ENCODE assay signal across 11 mouse cellular contexts in the genomic region with DNA sequence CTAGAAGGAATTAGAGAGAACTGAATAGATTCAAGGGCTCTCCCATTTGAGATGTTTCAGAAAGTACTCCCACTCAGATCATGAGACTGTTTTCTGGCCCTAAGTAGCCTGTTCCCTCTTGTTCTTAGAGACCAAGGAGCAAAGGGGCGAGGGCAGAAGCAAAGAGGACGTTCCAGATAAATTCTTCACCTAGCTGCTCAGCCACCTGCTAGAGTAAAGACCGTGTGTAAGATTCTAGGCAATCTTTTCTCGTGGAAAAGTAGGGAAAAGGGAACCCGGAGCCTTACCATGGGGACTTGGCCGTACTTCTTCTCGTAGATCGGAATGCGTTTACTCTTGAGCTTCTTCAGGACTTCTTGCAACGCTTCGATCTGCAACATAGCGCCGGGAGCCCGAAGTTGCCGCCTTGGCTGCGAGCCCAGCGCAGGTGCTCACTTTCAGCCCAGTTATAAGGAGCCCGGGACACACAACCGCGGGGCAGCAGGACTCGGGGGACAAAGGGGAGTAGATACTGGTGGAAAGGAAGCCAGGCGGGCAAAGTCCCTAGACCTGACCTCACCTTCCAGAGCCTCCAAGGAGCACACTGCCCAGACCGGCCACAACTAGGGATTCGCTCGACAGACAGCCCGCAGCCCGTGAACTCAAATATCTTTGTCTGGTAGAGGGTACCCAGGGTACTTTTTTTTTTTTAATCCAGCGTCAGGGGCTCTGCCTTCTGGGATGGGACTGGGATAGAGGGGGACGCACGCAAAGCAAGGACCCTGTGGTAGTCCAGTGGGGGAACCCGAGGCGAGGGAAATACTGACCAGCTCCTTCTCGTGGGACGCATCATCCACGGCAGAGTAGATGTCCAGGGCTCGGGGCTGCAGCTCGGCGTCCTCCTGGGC. TPM values are rescaled to one million over a fixed set of nuclear protein-coding genes. Genes with fewer than 3 reads are reported as not detected.
DNase-seq lines count a peak whose midpoint lies in the region; ATAC-seq lines count a peak whose summit lies in the region.
"Had no signal": no experiment of that assay in that cellular context is flagged by ENCODE, and none has a peak within 500 bp of the region (broad histone marks: within the 10 kb centered on the region; RNA-seq: fewer than 3 reads in every experiment).

No protein-coding gene starts in this region.

- peak overlapping the region; percentile 56 for H3K4me2 ChIP-seq in heart, embryonic 12.5 days
- peak overlapping the region; percentile 67 for H3K4me2 ChIP-seq in forebrain, embryonic 14.5 days (ENCODE audit: low read length)
- H3K4me2 ChIP-seq in midbrain, embryonic 11.5 days: peak overlapping the region; percentile 46

- peaks cover 51% of the 10 kb centered on the region for H3K27me3 ChIP-seq in heart, embryonic 12.5 days (replicated peaks)
- H3K27me3 ChIP-seq in forebrain, embryonic 14.5 days (replicated peaks; ENCODE audit: control insufficient read depth, insufficient read depth, low read length): peaks cover 21% of the 10 kb centered on the region
- H3K27me3 ChIP-seq in midbrain, embryonic 11.5 days (ENCODE audit: control insufficient read depth, insufficient read depth, low read length): peaks cover 26% of the 10 kb centered on the region

- no peaks in the 10 kb centered on the region for H3K9me3 ChIP-seq in heart, embryonic 12.5 days (replicated peaks)
- H3K9me3 ChIP-seq in forebrain, embryonic 14.5 days (replicated peaks; ENCODE audit: control insufficient read depth, low read length): no peaks in the 10 kb centered on the region
- H3K9me3 ChIP-seq in midbrain, embryonic 11.5 days (ENCODE audit: control insufficient read depth, low read length): no peaks in the 10 kb centered on the region

- intact Hi-C loops in heart, postnatal 10 days (cut with DNase I): no loop called here
- intact Hi-C loops in left cerebral cortex, postnatal 14 days (cut with DNase I): no loop called here

- H3K4me3 ChIP-seq in heart, embryonic 12.5 days: peak overlapping the region; percentile 22; the same call in 1 of the 2 replicates
- peak overlapping the region; percentile 35 for H3K4me3 ChIP-seq in forebrain, embryonic 14.5 days (ENCODE audit: low read depth, low read length)
- peak overlapping the region; percentile 33 for H3K4me3 ChIP-seq in midbrain, embryonic 11.5 days (ENCODE audit: low read depth, low read length)
- H3K4me3 ChIP-seq: myocyte had no signal

- no peaks in the 10 kb centered on the region for H3K36me3 ChIP-seq in heart, embryonic 12.5 days
- H3K36me3 ChIP-seq in forebrain, embryonic 14.5 days (ENCODE audit: control insufficient read depth, insufficient read depth, low read length): no peaks in the 10 kb centered on the region
- no peaks in the 10 kb centered on the region for H3K36me3 ChIP-seq in midbrain, embryonic 11.5 days (ENCODE audit: control insufficient read depth, insufficient read depth, low read length)
- H3K36me3 ChIP-seq: G1E had no signal

- ATAC-seq in heart, embryonic 12.5 days (ENCODE audit: insufficient number of reproducible peaks, low FRiP score): no peak
- peak; percentile 10; the same call in 1 of the 2 replicates for ATAC-seq in forebrain, embryonic 14.5 days
- ATAC-seq in midbrain, embryonic 11.5 days (ENCODE audit: low FRiP score): no peak; the same call in 1 of the 2 replicates
- no peak for ATAC-seq in erythroid progenitor cell, adult 5-6 weeks (replicated peaks; ENCODE audit: low FRiP score, poor library complexity, severe bottlenecking)

- 9% methylated on average over 38 of the region's 38 CpGs for whole genome bisulfite sequencing in heart, embryonic 12.5 days
- 4% methylated on average over 38 of the region's 38 CpGs for WGBS in forebrain, embryonic 14.5 days
- WGBS in midbrain, embryonic 11.5 days: 5% methylated on average over 38 of the region's 38 CpGs

- H3K9ac ChIP-seq in heart, embryonic 12.5 days: no peak overlapping the region
- H3K9ac ChIP-seq in forebrain, embryonic 14.5 days (ENCODE audit: low read length): peak overlapping the region; percentile 48
- peak overlapping the region; percentile 2 for H3K9ac ChIP-seq in midbrain, embryonic 11.5 days (ENCODE audit: low read length)

- H3K27ac ChIP-seq in heart, embryonic 12.5 days (ENCODE audit: poor library complexity, severe bottlenecking): no peak overlapping the region
- no peak overlapping the region for H3K27ac ChIP-seq in forebrain, embryonic 14.5 days (ENCODE audit: low read depth, low read length)
- H3K27ac ChIP-seq in midbrain, embryonic 11.5 days (ENCODE audit: low read depth, low read length): no peak overlapping the region

- no peak for DNase-seq in heart, postnatal 10 days
- DNase-seq in R1 (ENCODE audit: low read depth, low spot score): peak; percentile 12
- peak; percentile 11 for DNase-seq in forebrain, embryonic 14.5 days (ENCODE audit: low spot score)
- DNase-seq in midbrain, embryonic 11.5 days (ENCODE audit: low spot score, missing footprints): peak; percentile 90
- DNase-seq in layer of hippocampus, adult 9-10 months (ENCODE audit: low spot score): no peak
- DNase-seq in left cerebral cortex, postnatal 14 days (ENCODE audit: low spot score in 2 of 2): no peak
- DNase-seq: thymus, postnatal 25 days had no signal

- H3K4me1 ChIP-seq in heart, embryonic 12.5 days (replicated peaks): peaks cover 8% of the 10 kb centered on the region; the same call in 1 of the 2 replicates
- peaks cover 9% of the 10 kb centered on the region for H3K4me1 ChIP-seq in forebrain, embryonic 14.5 days (ENCODE audit: control insufficient read depth, insufficient read depth, low read length)
- no peaks in the 10 kb centered on the region for H3K4me1 ChIP-seq in midbrain, embryonic 11.5 days (ENCODE audit: control insufficient read depth, insufficient read depth, low read length)

RNA-seq across cellular contexts. Expression of a gene that starts 1.0 kb away (rescaled TPM):
- not detected in 2 replicates for polyA plus RNA-seq in heart, embryonic 12.5 days (2016; fragmentation: Nextera tagmentation; extraction: Ambion mirVana)
- under 1 TPM in 1 of 2 experiments, not detected in 1; 0.29 TPM for total RNA-seq in heart, postnatal 10 days (2021)
- polyA plus RNA-seq in forebrain, embryonic 14.5 days (2014; fragmentation: Nextera tagmentation; extraction: Ambion mirVana): 3.1 and 3.6 TPM in 2 replicates
- 36.2 and 39.3 TPM in 2 replicates for polyA plus RNA-seq in midbrain, embryonic 11.5 days (2014; fragmentation: Nextera tagmentation; extraction: Ambion mirVana)
- total RNA-seq in erythroid progenitor cell, adult 5-6 weeks (2015; ENCODE audit: low replicate concordance): not detected in 2 replicates
- not detected in 2 replicates for total RNA-seq in erythroid progenitor cell, adult 5-6 weeks (2017; ENCODE audit: low replicate concordance)
- total RNA-seq in left cerebral cortex, postnatal 14 days (2021): 10 to 100 TPM; 42.9 to 43.9 TPM
- polyA plus RNA-seq: G1E had no signal

Comparison
In these comparisons a context has a peak if more than half of its experiments do, and no peak if none do; other contexts are left out.
1. DNase-seq: peak in R1 (single experiment), forebrain, embryonic 14.5 days (single experiment) and midbrain, embryonic 11.5 days (single experiment); none in heart, postnatal 10 days (0 of 2), layer of hippocampus, adult 9-10 months (single experiment) and left cerebral cortex, postnatal 14 days (0 of 2).
2. RNA of a gene that starts 1.0 kb away (total RNA-seq): 42.9 to 43.9 TPM in left cerebral cortex, postnatal 14 days; 0.29 TPM in heart, postnatal 10 days and not detected in erythroid progenitor cell, adult 5-6 weeks; every median in the first group is over 10 times any median in the second.
3. Peak in every context shown above with its lines, with median percentiles within 50 percentile points of each other: H3K4me2 ChIP-seq and H3K4me3 ChIP-seq.